Mouse (Mus musculus): Measurements from ENCODE around the gene B4gat1. TPM values are rescaled to one million over a fixed set of nuclear protein-coding genes. Genes with fewer than 3 reads are reported as not detected.
A peak's percentile ranks its signal among the peaks of the same experiment; 100 is the strongest.
"Not testable (repeated sequence)": the region's sequence is repeated elsewhere in the genome, so short reads cannot be mapped to it uniquely, and the experiment has no call there.

B4gat1 gene
- polyA plus RNA-seq, 1 experiment = 5.9 TPM

DNA sequence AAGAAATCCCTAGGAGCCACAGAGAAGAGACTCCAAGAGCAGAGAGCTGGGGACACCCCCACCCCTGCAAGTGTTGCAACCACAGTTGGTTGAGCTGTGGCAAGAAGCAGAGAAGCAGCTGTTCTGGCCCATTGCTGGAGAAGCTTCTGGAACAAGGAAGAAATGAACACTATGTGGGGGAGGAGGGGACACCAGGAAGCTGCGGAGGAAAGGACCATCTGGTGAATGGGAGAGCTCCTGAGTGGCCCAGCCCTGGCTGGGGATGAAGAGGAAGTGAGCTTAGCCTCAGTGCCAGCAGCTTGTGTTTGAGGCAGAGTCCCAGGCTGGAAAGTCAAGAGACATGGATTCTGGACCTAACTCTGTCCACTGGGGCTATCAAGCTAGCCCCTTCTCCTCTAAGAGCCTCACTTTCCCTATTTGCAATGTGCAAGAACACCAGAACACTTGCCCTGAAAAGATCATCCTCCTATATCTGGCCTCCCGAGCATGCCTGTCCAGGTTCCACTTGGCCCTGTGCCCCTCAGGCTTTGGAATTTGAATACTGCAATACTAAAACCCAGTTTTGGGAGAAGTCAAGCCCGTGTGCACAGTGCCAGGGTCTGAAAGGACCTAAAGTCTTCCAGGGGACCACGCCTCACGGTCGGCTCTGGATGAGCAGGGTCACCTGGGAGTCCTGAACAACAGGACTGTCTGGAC is 39.0 kb upstream of the B4gat1 start:
- TF ChIP-seq POLR2A (IDR thresholded peaks at IDR 0.05; ENCODE audit: borderline replicate concordance, control insufficient read depth, low read depth, low read length) (no peak), CTCF (IDR thresholded peaks at IDR 0.05; ENCODE audit: control insufficient read depth, insufficient read depth, low read length) (no peak)
- 56% methylated on average over 6 of the region's 6 CpGs for WGBS
- Histone ChIP-seq H3K4me3 (replicated peaks; ENCODE audit: control insufficient read depth, low read depth, low read length) (no peak overlapping the region), H3K27ac (ENCODE audit: control insufficient read depth, insufficient read depth, low read depth, low read length, poor library complexity) (no peak overlapping the region), H3K4me1 (ENCODE audit: control insufficient read depth, insufficient read depth, low read length) (no peaks in the 10 kb centered on the region)

DNA sequence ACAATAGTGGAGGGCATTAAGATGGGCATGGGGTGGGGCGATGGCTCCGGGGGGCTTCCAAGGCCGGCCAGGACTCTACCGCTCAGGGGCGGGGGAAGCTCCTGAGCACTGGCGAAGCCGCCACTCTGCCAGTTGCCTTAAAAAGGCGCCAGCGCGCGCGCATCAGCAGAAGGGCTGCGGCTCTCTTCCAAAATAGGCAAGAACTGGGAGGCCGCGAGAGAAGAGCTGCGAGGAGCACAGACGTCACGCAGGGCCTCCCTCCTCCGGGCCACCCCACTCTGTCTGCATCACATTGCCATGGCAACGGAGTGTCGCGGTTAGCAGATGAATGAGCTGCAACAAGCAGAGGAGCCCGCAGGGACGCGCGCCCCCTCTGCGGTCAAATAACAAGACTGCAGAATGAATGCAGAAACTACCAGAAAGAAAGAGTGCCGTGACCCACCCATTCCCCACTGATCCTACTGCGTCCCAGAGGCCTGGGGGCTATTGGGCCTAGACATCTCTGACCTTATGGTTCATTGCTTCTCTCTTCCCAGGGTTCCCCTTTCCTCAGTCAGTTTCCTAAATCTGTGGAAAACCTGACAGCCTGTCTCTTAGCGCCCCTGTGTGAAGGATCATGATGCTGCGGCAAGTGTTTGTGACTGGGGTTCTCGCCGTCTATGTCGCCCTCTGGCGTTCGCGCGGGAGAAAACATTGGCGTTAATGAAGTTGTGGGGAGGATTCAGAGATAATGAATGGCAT is 36.8 kb upstream of the B4gat1 start:
- WGBS = 2% methylated on average over 39 of the region's 39 CpGs
- TF ChIP-seq POLR2A (IDR thresholded peaks at IDR 0.05; ENCODE audit: borderline replicate concordance, control insufficient read depth, low read depth, low read length) (no peak), CTCF (IDR thresholded peaks at IDR 0.05; ENCODE audit: control insufficient read depth, insufficient read depth, low read length) (peak; percentile 92)
- Histone ChIP-seq H3K4me1 (ENCODE audit: control insufficient read depth, insufficient read depth, low read length) (no peaks in the 10 kb centered on the region), H3K27ac (ENCODE audit: control insufficient read depth, insufficient read depth, low read depth, low read length, poor library complexity) (no peak overlapping the region), H3K4me3 (replicated peaks; ENCODE audit: control insufficient read depth, low read depth, low read length) (no peak overlapping the region)

DNA sequence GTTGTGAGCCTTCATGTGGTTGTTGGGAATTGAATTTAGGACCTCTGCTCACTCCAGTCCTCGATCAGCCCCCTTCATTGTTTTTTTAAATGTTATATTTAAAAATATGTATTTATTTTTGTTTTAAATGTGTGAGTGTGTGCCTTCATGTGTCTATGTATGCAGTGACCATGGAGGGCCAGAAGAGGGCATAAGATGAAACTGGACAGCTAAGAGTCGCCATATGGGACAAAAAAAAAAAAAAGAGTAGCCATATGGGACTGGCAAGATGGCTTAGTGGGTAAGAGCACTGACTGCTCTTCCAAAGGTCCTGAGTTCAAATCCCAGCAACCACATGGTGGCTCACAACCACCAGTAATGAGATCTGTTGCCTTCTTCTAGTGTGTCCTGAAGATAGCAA is 35.0 kb upstream of the B4gat1 start:
- not testable (repeated sequence) for H3K4me3 ChIP-seq (replicated peaks; ENCODE audit: control insufficient read depth, low read depth, low read length); H3K4me1 ChIP-seq (ENCODE audit: control insufficient read depth, insufficient read depth, low read length); H3K27ac ChIP-seq (ENCODE audit: control insufficient read depth, insufficient read depth, low read depth, low read length, poor library complexity)
- 31% methylated on average over 2 of the region's 2 CpGs for WGBS

DNA sequence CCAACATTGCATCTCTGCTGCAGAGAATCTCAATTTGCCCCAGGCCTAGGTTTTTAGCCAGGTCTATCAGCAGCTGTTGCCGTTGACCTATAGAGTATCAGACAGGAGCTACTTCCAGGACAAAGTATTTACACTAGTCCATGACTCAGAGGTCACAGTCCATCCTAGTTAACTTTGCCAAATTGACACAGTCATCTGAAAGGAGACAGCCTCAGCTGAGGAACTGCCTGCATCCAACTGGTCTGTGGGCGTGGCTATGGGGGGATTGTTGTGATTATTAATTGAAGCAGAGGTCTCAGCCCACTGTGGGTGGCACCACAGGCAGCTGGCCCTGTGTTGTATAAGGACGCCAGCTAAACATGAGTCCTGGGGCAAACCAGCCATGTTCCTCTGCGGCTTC is 33.7 kb upstream of the B4gat1 start:
- H3K4me3 ChIP-seq (replicated peaks; ENCODE audit: control insufficient read depth, low read depth, low read length) = no peak overlapping the region
- no peaks in the 10 kb centered on the region for H3K4me1 ChIP-seq (ENCODE audit: control insufficient read depth, insufficient read depth, low read length)
- WGBS = 62% methylated on average over 4 of the region's 4 CpGs
- no peak overlapping the region for H3K27ac ChIP-seq (ENCODE audit: control insufficient read depth, insufficient read depth, low read depth, low read length, poor library complexity)
- TF ChIP-seq POLR2A (IDR thresholded peaks at IDR 0.05; ENCODE audit: borderline replicate concordance, control insufficient read depth, low read depth, low read length) = no peak
- TF ChIP-seq CTCF (IDR thresholded peaks at IDR 0.05; ENCODE audit: control insufficient read depth, insufficient read depth, low read length) = no peak

DNA sequence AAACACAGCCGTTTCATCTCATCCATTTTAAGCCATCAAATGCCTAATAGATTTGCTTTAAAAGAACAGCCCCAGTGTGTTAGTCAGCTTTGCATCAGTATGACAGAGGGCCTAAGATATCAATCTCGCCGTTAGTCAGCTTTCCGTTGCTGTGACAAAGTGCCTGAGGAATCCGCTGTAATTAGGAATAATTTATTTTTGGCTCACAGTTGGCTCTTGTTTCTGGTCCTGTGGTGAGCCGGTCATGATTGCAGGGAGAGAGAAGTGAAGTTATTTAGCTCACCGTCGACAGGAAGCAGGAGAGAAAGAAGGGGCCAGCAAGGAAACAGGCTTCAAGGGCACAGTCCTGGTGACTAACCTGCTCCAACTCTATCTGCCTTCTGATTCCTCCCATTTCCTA is 25.5 kb upstream of the B4gat1 start:
- TF ChIP-seq POLR2A (IDR thresholded peaks at IDR 0.05; ENCODE audit: borderline replicate concordance, control insufficient read depth, low read depth, low read length) = no peak
- no peak for TF ChIP-seq CTCF (IDR thresholded peaks at IDR 0.05; ENCODE audit: control insufficient read depth, insufficient read depth, low read length)
- 40% methylated on average over 8 of the region's 8 CpGs for WGBS
- H3K4me1 ChIP-seq (ENCODE audit: control insufficient read depth, insufficient read depth, low read length) = no peaks in the 10 kb centered on the region

DNA sequence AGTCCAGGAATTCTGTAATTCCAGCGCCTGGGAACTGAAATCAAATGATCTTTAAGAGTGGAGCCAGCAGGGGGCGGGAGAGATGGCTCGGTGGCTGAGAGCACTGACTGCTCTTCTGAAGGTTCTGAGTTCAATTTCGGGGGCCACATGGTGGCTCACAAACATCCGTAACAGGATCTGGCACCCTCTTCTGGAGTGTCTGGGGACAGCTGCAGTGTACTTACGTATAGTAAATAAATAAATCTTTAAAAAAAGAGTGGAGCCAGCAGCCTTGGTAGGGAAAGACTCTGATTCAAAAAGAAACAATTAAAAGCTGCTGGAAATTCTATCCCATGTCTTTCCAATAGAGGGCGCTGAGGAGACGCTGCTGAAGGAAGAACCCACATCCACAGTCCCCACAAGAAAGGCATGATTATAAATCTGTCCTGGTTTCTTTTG is 23.6 kb upstream of the B4gat1 start:
- WGBS = 12% methylated on average over 8 of the region's 8 CpGs
- Histone ChIP-seq H3K4me3 (replicated peaks; ENCODE audit: control insufficient read depth, low read depth, low read length) (no peak overlapping the region), H3K27ac (ENCODE audit: control insufficient read depth, insufficient read depth, low read depth, low read length, poor library complexity) (no peak overlapping the region), H3K4me1 (ENCODE audit: control insufficient read depth, insufficient read depth, low read length) (no peaks in the 10 kb centered on the region)
- TF ChIP-seq POLR2A (IDR thresholded peaks at IDR 0.05; ENCODE audit: borderline replicate concordance, control insufficient read depth, low read depth, low read length) (no peak), CTCF (IDR thresholded peaks at IDR 0.05; ENCODE audit: control insufficient read depth, insufficient read depth, low read length) (peak; percentile 53)

More for the DNA sequence above, 25.5 kb upstream of the B4gat1 start:
- Histone ChIP-seq H3K4me3 (replicated peaks; ENCODE audit: control insufficient read depth, low read depth, low read length) (no peak overlapping the region), H3K27ac (ENCODE audit: control insufficient read depth, insufficient read depth, low read depth, low read length, poor library complexity) (no peak overlapping the region)

DNA sequence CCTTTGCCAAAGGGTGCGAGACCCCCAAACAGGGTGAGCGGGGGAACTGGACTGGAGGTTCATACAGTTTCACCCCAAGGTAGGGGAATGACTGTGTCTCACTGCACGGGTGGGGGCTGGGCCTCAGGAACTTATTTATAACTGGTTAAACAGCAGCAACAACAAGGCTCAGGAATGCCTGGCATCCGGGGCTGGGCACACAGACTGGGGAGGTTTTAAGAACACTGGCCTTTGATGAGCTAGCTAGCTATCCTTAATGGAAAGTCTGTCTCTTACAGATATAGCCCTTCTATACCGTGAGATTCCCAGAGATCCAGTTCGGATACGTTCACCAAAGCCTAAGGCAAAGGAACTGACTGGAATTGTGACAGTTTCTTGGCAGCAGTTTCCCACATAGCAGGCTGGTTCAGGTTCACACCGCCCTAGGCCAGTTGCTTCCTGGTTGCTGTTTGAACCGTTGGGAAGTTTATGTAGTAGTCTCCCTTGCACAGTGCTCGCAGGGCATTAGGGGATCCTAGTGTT is 22.3 kb upstream of the B4gat1 start:
- H3K27ac ChIP-seq (ENCODE audit: control insufficient read depth, insufficient read depth, low read depth, low read length, poor library complexity) = no peak overlapping the region
- 41% methylated on average over 10 of the region's 10 CpGs for WGBS
- TF ChIP-seq POLR2A (IDR thresholded peaks at IDR 0.05; ENCODE audit: borderline replicate concordance, control insufficient read depth, low read depth, low read length) = no peak
- TF ChIP-seq CTCF (IDR thresholded peaks at IDR 0.05; ENCODE audit: control insufficient read depth, insufficient read depth, low read length) = no peak
- no peak overlapping the region for H3K4me3 ChIP-seq (replicated peaks; ENCODE audit: control insufficient read depth, low read depth, low read length)
- H3K4me1 ChIP-seq (ENCODE audit: control insufficient read depth, insufficient read depth, low read length) = no peaks in the 10 kb centered on the region

DNA sequence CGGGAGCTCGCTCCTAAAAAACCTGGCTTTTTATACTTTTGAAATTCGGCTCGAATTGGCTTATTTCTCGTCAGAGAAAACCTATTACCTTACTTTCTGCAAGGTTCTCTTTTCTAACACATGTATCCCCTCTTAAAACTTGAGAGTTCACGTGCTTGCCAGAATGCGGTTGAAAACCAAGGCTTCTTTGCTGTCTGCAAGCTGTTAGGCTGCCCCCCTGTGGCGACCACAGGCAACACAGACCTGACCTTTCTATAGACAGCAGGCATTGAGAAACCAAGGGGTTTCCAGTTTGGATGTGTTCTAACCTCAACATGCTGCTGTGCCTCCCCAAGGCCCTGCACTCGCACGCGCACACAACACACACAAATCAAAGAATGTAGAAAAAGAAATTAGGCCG is 21.8 kb upstream of the B4gat1 start:
- H3K4me3 ChIP-seq (replicated peaks; ENCODE audit: control insufficient read depth, low read depth, low read length) = no peak overlapping the region
- TF ChIP-seq POLR2A (IDR thresholded peaks at IDR 0.05; ENCODE audit: borderline replicate concordance, control insufficient read depth, low read depth, low read length) (no peak), CTCF (IDR thresholded peaks at IDR 0.05; ENCODE audit: control insufficient read depth, insufficient read depth, low read length) (peak; percentile 93)
- WGBS = 20% methylated on average over 12 of the region's 12 CpGs
- H3K27ac ChIP-seq (ENCODE audit: control insufficient read depth, insufficient read depth, low read depth, low read length, poor library complexity) = no peak overlapping the region
- no peaks in the 10 kb centered on the region for H3K4me1 ChIP-seq (ENCODE audit: control insufficient read depth, insufficient read depth, low read length)
